Mouse (Mus musculus) megakaryocyte-erythroid progenitor cell, adult 5 weeks (primary cell): Measurements from ENCODE around the gene Rhox3f. TPM values are rescaled to one million over a fixed set of nuclear protein-coding genes. Genes with fewer than 3 reads are reported as not detected.

Experiments used
- polyA plus RNA-seq: library from polyadenylated mRNA; stranded (reverse); fragments of >175 nt; gene quantifications from 2 replicates; pipeline ENCODE4 v1.2.3, GENCODE M21; 2012

The Rhox3f gene
- polyA plus RNA-seq: not detected in 2 replicates

DNA sequence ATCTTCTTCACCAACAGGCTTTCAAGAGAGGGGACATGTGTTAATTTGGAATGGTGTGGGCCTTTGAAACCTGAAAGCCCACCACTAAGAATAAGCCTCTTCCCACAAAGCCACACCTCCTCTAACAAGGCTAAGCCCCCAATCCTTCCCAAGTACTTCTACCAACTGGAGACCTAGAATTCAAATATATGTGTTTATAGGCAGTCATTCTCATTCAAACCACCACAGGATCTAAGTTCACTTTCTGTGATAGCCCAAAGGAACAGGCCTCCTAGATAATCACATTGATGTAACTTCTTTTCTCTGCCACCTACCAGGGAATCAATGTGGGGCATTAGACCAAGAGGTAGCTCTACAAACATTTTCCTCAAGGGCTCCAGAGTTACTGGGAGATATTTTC is at the start of gene Rhox3f:
Gene Rhox3f, plus strand, starts transcription at position 301 of the 400 bp plus-strand sequence.

GRCm38 (mm10) chrX:37541719-37542118 is 39.1 kb upstream of the Rhox3f start, which contains the start of gene Rhox3e:
Rhox3e (plus strand) TSS chrX:37542019.

GRCm38 (mm10) chrX:37557112-37557511 is 23.7 kb upstream of the Rhox3f start, which contains the start of gene Rhox4e:
Rhox4e (plus strand) TSS chrX:37557412.

DNA sequence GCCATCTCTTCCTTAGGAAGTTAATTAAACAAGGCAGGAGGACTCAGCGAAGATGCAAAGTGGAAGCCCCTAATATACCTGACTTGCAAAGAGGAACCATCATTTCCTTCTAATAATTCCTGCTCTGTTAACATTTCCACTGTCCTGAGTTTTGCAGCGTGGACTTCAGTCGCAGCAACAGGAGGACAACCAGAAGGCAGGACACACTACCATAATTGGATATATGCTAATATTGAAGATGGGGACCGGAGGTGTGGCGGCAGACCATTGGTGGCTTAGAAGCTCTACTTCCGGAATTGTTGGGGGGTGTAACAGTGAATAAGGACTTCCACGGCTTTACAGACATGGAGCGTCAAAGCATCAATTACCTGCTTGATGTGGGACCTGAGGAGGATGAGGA is 9.7 kb upstream of the Rhox3f start, which contains the start of gene Rhox2f:
Gene Rhox2f, plus strand, starts transcription at position 301 of the 400 bp plus-strand sequence.

DNA sequence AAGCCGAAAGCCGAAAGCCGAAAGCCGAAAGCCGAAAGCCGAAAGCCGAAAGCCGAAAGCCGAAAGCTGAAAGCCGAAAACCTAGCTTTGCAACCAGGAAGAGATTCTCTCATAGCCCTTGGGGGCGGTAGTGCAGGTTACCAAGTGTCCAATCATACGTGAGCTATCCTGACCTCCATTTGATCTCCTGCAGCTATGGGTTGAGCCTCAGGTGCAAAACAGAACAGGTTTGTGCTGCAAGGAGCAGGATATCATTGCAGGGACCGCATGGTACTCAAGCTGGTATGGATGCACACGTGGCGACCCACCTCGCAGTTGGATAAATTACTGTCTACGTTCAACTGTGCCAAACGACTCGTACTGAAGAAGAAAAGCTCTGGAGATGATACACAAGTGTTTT is 26.8 kb downstream of the Rhox3f start, which contains the start of gene Rhox4f:
Gene Rhox4f, minus strand, starts transcription at position 101 of the 400 bp plus-strand sequence.

DNA sequence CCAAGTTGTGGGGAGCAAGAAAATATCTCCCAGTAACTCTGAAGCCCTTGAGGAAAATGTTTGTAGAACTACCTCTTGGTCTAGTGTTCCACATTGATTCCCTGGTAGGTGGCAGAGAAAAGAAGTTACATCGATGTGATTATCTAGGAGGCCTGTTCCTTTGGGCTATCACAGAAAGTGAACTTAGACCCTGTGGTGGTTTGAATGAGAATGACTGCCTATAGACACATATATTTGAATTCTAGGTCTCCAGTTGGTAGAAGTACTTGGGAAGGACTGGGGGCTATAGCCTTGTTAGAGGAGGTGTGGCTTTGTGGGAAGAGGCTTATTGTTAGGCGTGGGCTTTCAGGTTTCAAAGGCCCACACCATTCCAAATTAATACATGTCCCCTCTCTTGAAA is 47.7 kb downstream of the Rhox3f start, which contains the start of gene Rhox3g:
Gene Rhox3g, minus strand, starts transcription at position 101 of the 400 bp plus-strand sequence.

Other genes with a start within 250 kb of the Rhox3f start
- gene Rhox3a2, start 201.0 kb upstream of the Rhox3f start, polyA plus RNA-seq: not detected in 2 replicates
- gene Rhox4a2, start 190.1 kb upstream of the Rhox3f start, polyA plus RNA-seq: not detected in 2 replicates
- gene Rhox2b, start 168.9 kb upstream of the Rhox3f start, polyA plus RNA-seq: not detected in 2 replicates
- not detected in 2 replicates for gene Rhox4b, start 148.5 kb upstream of the Rhox3f start, polyA plus RNA-seq
- not detected in 2 replicates for gene Rhox2c, start 127.3 kb upstream of the Rhox3f start, polyA plus RNA-seq
- not detected in 2 replicates for gene Rhox3c, start 122.4 kb upstream of the Rhox3f start, polyA plus RNA-seq
- not detected in 2 replicates for gene Rhox4c, start 100.7 kb upstream of the Rhox3f start, polyA plus RNA-seq
- not detected in 2 replicates for gene Rhox2d, start 87.6 kb upstream of the Rhox3f start, polyA plus RNA-seq
- not detected in 2 replicates for gene Rhox4d, start 66.6 kb upstream of the Rhox3f start, polyA plus RNA-seq
- not detected in 2 replicates for gene Rhox2e, start 50.5 kb upstream of the Rhox3f start, polyA plus RNA-seq
- not detected in 2 replicates for gene Rhox3e, start 39.0 kb upstream of the Rhox3f start, polyA plus RNA-seq
- not detected in 2 replicates for gene Rhox4e, start 23.6 kb upstream of the Rhox3f start, polyA plus RNA-seq
- gene Rhox2f, start 9.6 kb upstream of the Rhox3f start, polyA plus RNA-seq: not detected in 2 replicates
- not detected in 2 replicates for gene Rhox4f, start 26.7 kb downstream of the Rhox3f start, polyA plus RNA-seq
- gene Rhox3g, start 47.6 kb downstream of the Rhox3f start, polyA plus RNA-seq: not detected in 2 replicates
- gene Rhox2g, start 62.5 kb downstream of the Rhox3f start, polyA plus RNA-seq: not detected in 2 replicates
- not detected in 2 replicates for gene Rhox4g, start 70.3 kb downstream of the Rhox3f start, polyA plus RNA-seq
- gene Rhox3h, start 87.8 kb downstream of the Rhox3f start, polyA plus RNA-seq: not detected in 2 replicates
- not detected in 2 replicates for gene Rhox2h, start 92.3 kb downstream of the Rhox3f start, polyA plus RNA-seq
- not detected in 2 replicates for gene Rhox5, start 223.8 kb downstream of the Rhox3f start, polyA plus RNA-seq
- not detected in 2 replicates for gene Rhox6, start 245.9 kb downstream of the Rhox3f start, polyA plus RNA-seq